Mouse (Mus musculus) liver, adult 2 months (tissue): Measurements from ENCODE around the gene Rnf157. TPM values are rescaled to one million over a fixed set of nuclear protein-coding genes. Genes with fewer than 3 reads are reported as not detected.

Source experiments
- DNase-seq: peaks from one replicate; pipeline ENCODE4 v3.0.0-alpha.2; 2011; ENCODE audit warnings: low read depth, low spot score; ENCODE audit errors: extremely low read depth
- H3K27ac ChIP-seq: fragments of 200-500 bp; replicated peaks from 2 replicates; pipeline ENCODE4 v1.5.1; 2012; ENCODE audit warnings: low read depth, mild to moderate bottlenecking, control low read depth, inconsistent platforms, low read length; ENCODE audit not compliant: insufficient read depth
- H3K27me3 ChIP-seq: fragments of 200-500 bp; 2 replicates; pipeline ENCODE4 v1.6.1; 2012; ENCODE audit warnings: mild to moderate bottlenecking, moderate library complexity, low read length, inconsistent platforms; ENCODE audit not compliant: control insufficient read depth, insufficient read depth
- H3K36me3 ChIP-seq: fragments of 200-500 bp; 2 replicates; pipeline ENCODE4 v1.6.1; 2012; ENCODE audit warnings: low read length, inconsistent platforms; ENCODE audit not compliant: control insufficient read depth, insufficient read depth
- H3K4me1 ChIP-seq: fragments of 200-500 bp; 2 replicates; pipeline ENCODE4 v1.6.1; 2011; ENCODE audit warnings: low read length; ENCODE audit not compliant: control insufficient read depth, insufficient read depth
- H3K4me3 ChIP-seq: fragments of 200-500 bp; 2 replicates; pipeline ENCODE4 v1.5.1; 2011; ENCODE audit warnings: low read depth, mild to moderate bottlenecking, control low read depth, low read length, moderate library complexity; ENCODE audit not compliant: insufficient read depth
- H3K79me2 ChIP-seq: fragments of 200-500 bp; 2 replicates; pipeline ENCODE4 v1.6.1; 2012; ENCODE audit warnings: inconsistent platforms, mild to moderate bottlenecking, low read length, moderate library complexity; ENCODE audit not compliant: control insufficient read depth, insufficient read depth
- H3K9ac ChIP-seq: fragments of 200-500 bp; 2 replicates; pipeline ENCODE4 v1.6.1; 2012; ENCODE audit warnings: low read depth, mild to moderate bottlenecking, control low read depth, inconsistent platforms, low read length
- CTCF ChIP-seq: fragments of 200-500 bp; IDR thresholded peaks from 2 replicates; pipeline ENCODE4 v1.5.1; 2011; ENCODE audit warnings: low read depth, low read length, control low read depth
- POLR2A ChIP-seq: fragments of 200-500 bp; IDR thresholded peaks from 2 replicates; pipeline ENCODE4 v1.6.1; 2011; ENCODE audit warnings: low read length, control low read depth; ENCODE audit not compliant: insufficient read depth; ENCODE audit errors: extremely low read depth
- WGBS: fragments of 180-500 bp; shearing (Covaris S2); methylation state at CpG from one replicate; pipeline ENCODE4 v1.1.7; 2018; 5-methylcytosine and 5-hydroxymethylcytosine counted together
- polyA plus RNA-seq: library from polyadenylated mRNA; depleted of rRNA; stranded (reverse); fragments of >200 nt; gene quantifications from 2 replicates; pipeline ENCODE4 v1.2.3, GENCODE M21; 2012
- total RNA-seq: library from RNA; depleted of rRNA; stranded (reverse); fragments of >200 nt; gene quantifications from 2 replicates; pipeline ENCODE4 v1.2.3, GENCODE M21; 2014

The Rnf157 gene
- total and polyA plus RNA-seq, 2 experiments = 0.87 to 1.0 TPM

DNA sequence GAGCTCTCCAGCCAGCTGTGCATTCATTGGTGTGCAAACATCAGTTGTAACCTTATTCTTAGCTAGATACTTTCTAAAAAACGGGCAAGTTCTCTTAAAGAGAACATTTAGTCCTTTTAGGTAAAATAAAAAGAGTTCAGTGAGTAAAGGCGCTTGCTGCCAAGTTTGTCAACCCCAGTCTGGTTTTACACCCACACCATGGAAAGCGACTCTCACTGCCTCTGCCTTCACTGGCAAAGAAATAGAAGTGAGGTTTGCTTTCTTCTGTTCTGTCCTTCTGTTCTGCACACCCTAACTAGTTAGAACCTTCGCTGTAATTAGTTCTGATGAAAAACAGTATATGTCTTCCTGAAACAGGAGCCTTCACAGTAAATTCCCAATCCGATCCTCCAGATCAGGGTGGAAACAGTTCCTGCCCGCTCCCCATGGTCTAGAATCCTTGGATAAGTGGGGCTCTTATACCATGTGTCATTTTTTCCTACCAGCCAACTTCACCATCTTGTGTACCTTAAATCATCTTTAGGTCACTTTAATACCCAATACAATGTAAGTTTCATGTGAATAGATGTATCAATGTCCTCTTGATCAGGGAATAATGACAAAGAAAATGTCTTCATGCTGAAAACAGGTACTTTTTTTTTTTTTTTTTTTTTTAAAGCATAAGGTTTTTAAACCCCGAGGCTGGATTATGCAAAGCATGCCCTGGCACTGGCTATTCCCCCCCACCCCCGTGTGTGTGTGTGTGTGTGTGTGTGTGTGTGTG is 19.9 kb upstream of the Rnf157 start:
- Histone ChIP-seq H3K4me3 (no peak overlapping the region), H3K79me2 (no peaks in the 10 kb centered on the region), H3K27me3 (no peaks in the 10 kb centered on the region), H3K36me3 (peaks cover 3% of the 10 kb centered on the region; the same call in 1 of the 2 replicates), H3K27ac (no peak overlapping the region), H3K9ac (no peak overlapping the region), H3K4me1 (peaks cover 8% of the 10 kb centered on the region; the same call in 1 of the 2 replicates)
- DNase-seq = no peak
- WGBS = 68% methylated on average over 8 of the region's 8 CpGs
- TF ChIP-seq POLR2A (no peak), CTCF (no peak)

DNA sequence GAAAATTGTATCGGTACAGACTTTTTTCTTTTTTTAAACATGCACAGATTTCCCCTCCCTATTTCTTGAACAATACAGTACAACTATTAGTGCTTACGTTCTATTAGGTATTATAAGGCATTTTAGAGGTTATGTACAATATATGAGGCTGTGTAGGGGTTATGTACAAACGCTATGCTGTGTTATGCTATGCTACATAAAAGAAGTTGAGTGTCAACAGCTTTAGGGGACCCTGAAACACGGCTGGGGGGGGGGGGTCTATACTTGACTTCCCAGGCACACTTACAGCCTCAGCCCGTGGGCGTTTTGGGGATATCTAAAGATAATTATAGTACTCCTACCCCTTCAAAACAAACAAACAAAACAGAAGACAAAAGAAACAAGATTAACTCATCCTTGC is 19.3 kb upstream of the Rnf157 start:
- DNase-seq = no peak
- no peak for TF ChIP-seq CTCF
- TF ChIP-seq POLR2A = no peak
- H3K79me2 ChIP-seq = no peaks in the 10 kb centered on the region
- no peak overlapping the region for H3K4me3 ChIP-seq
- H3K27me3 ChIP-seq = no peaks in the 10 kb centered on the region
- H3K36me3 ChIP-seq = peaks cover 1% of the 10 kb centered on the region; the same call in 1 of the 2 replicates
- no peak overlapping the region for H3K9ac ChIP-seq
- peaks cover 8% of the 10 kb centered on the region; the same call in 1 of the 2 replicates for H3K4me1 ChIP-seq
- 67% methylated on average over 6 of the region's 6 CpGs for WGBS
- no peak overlapping the region for H3K27ac ChIP-seq

DNA sequence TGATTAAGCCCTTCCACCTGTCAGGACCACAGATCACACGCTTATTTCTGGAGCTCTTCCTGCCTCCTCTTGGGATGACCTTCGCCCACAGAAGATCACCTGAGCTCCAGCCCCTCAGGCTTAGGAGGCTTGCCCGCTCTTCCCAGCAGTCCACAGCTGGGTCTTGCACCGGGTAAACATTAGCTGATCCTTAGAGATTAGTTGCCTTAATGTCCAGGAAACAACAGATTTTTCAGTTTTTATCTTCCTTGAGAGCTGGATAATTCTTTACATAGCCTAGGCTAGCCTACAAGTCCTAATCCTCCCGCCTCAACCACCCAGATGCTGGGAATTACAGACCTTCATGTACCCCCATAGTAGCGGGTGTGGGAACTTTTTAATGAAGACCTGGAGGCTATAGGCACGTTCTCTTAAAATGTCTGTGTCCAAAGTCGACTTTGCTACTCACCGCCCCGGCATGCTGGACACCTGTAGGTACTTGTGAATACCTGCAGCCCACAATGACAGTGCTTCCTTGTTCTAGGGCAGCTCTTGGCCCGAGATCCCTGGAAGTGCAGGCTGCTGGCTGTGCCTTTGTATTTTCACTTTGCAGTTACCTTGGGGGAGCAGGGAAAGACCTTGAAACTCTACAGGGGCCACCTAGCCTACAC is 18.7 kb upstream of the Rnf157 start:
- H3K36me3 ChIP-seq = peaks cover 1% of the 10 kb centered on the region; the same call in 1 of the 2 replicates
- no peak for DNase-seq
- no peak overlapping the region for H3K27ac ChIP-seq
- H3K79me2 ChIP-seq = no peaks in the 10 kb centered on the region
- H3K4me1 ChIP-seq = peaks cover 8% of the 10 kb centered on the region; the same call in 1 of the 2 replicates
- 40% methylated on average over 11 of the region's 11 CpGs for WGBS
- TF ChIP-seq CTCF (no peak), POLR2A (no peak)
- H3K9ac ChIP-seq = no peak overlapping the region
- H3K4me3 ChIP-seq = no peak overlapping the region
- H3K27me3 ChIP-seq = no peaks in the 10 kb centered on the region

DNA sequence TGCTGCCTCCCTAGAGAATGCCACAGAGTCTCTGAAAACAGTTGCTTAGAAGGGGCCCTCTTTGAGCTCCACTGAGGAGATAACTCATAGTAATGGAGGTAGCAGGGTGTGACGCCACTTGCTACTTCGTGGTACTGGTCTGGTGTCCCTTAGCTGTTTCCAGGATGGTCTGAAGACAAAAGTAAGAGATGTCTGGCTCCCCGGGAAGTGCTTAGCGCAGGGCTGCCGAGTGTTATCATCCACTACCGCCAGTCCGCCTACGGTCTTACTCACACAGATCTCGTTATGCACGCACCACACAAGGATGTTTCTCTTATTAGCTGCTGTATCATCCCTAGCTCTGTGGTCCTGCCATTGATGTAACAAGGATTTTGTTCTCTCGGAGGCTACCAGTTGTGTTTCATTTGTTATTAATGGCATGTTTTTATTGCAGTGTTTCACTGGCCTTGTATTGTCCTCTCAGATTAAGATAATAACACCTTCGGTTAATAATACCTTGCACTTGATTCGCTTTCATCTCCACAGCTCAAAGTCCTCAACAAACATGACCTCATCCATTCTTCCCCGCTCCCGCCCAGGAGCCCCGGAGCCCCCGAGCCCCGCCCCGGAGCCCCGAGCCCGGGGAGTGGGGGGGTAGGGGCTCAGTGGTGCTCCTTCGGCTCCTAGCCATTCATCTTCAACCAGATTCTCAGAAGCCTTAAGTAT is 18.0 kb upstream of the Rnf157 start:
- H3K27ac ChIP-seq = no peak overlapping the region
- TF ChIP-seq CTCF (no peak), POLR2A (no peak)
- no peaks in the 10 kb centered on the region for H3K27me3 ChIP-seq
- peaks cover 8% of the 10 kb centered on the region; the same call in 1 of the 2 replicates for H3K4me1 ChIP-seq
- no peak for DNase-seq
- peaks cover 1% of the 10 kb centered on the region; the same call in 1 of the 2 replicates for H3K36me3 ChIP-seq
- H3K9ac ChIP-seq = no peak overlapping the region
- no peak overlapping the region for H3K4me3 ChIP-seq
- WGBS = 31% methylated on average over 22 of the region's 22 CpGs
- H3K79me2 ChIP-seq = no peaks in the 10 kb centered on the region

DNA sequence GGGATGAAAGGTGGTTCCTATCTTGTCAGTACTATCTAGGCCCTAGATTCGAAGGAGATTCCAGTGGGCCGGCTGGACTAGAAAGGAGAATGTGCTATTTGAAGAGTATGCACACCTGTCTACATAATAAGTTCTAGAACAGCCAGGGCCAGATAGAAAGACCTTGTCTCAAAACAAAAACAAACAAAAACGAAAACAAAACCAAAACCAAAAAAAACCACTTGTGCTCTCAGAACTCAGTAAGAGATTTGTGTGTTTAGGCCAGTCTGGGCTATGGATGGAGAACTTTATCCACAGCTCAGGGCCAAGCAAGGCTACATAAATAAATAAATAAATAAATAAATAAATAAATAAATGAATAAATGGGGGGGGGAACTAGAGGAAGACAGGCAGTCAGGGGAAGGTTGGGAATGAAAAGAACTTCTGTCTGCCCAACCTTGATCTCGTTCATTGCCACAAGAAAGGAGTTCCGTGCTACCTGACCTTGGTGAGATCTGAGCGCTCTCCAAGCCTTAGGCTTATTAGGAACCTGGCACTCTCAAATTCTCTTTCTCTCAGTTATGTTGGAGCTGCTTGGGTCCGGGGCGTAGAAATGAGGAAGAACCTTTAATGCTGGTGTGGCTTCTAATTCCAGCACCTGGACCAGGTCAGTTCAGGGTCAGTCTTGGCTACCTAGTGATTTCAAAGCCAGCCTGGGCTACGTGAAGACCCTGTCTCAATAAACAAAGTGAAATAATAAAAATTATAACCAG is 17.2 kb upstream of the Rnf157 start:
- H3K79me2 ChIP-seq = no peaks in the 10 kb centered on the region
- no peak for DNase-seq
- H3K36me3 ChIP-seq = no peaks in the 10 kb centered on the region
- H3K27me3 ChIP-seq = no peaks in the 10 kb centered on the region
- 90% methylated on average over 9 of the region's 9 CpGs for WGBS
- H3K9ac ChIP-seq = no peak overlapping the region
- H3K4me1 ChIP-seq = peaks cover 5% of the 10 kb centered on the region; the same call in 1 of the 2 replicates
- TF ChIP-seq POLR2A (no peak), CTCF (no peak)
- no peak overlapping the region for H3K4me3 ChIP-seq
- H3K27ac ChIP-seq = no peak overlapping the region
